Mouse (Mus musculus): ENCODE data around the gene Zfyve19. TPM values are rescaled to one million over a fixed set of nuclear protein-coding genes. Genes with fewer than 3 reads are reported as not detected.

Gene Zfyve19
- polyA plus RNA-seq, 1 experiment from 2014 or later = 52.7 TPM

GRCm38 (mm10) chr2:119263813-119264212 is 55.4 kb downstream of the Zfyve19 start:
- Histone ChIP-seq H3K9me3 (no peaks in the 10 kb centered on the region), H3K4me2 (no peak overlapping the region), H3K4me3 (no peak overlapping the region), H3K27ac (no peak overlapping the region), H3K4me1 (peaks cover 6% of the 10 kb centered on the region), H3K36me3 (no peaks in the 10 kb centered on the region), H3K9ac (no peak overlapping the region), H3K27me3 (no peaks in the 10 kb centered on the region)
- no peak for ATAC-seq (ENCODE audit: insufficient number of reproducible peaks, low FRiP score, low TSS enrichment, low read depth)
- WGBS = 74% methylated on average over 5 of the region's 5 CpGs

Other genes with a start within 250 kb of the Zfyve19 start
- 24.1 and 26.8 TPM in 2 replicates for gene Ccdc32, start 179.2 kb upstream of the Zfyve19 start, polyA plus RNA-seq (2015; fragmentation: Nextera tagmentation; extraction: Ambion mirVana)
- gene Rpusd2, start 173.8 kb upstream of the Zfyve19 start, polyA plus RNA-seq (2015; fragmentation: Nextera tagmentation; extraction: Ambion mirVana) = 2.8 and 4.1 TPM in 2 replicates
- gene Knl1, start 161.5 kb upstream of the Zfyve19 start, polyA plus RNA-seq (2015; fragmentation: Nextera tagmentation; extraction: Ambion mirVana) = 39.1 and 42.0 TPM in 2 replicates
- gene Rad51, start 95.8 kb upstream of the Zfyve19 start, polyA plus RNA-seq (2015; fragmentation: Nextera tagmentation; extraction: Ambion mirVana) = 34.1 and 34.9 TPM in 2 replicates
- 43.8 and 45.0 TPM in 2 replicates for gene Rmdn3, start 51.6 kb upstream of the Zfyve19 start, polyA plus RNA-seq (2015; fragmentation: Nextera tagmentation; extraction: Ambion mirVana)
- 15.5 and 17.8 TPM in 2 replicates for gene Gchfr, start 40.8 kb upstream of the Zfyve19 start, polyA plus RNA-seq (2015; fragmentation: Nextera tagmentation; extraction: Ambion mirVana)
- 4.7 and 5.3 TPM in 2 replicates for gene Gm14137, start 34.1 kb upstream of the Zfyve19 start, polyA plus RNA-seq (2015; fragmentation: Nextera tagmentation; extraction: Ambion mirVana)
- 18.5 and 23.1 TPM in 2 replicates for gene Dnajc17, start 178 bp downstream of the Zfyve19 start, polyA plus RNA-seq (2015; fragmentation: Nextera tagmentation; extraction: Ambion mirVana)
- gene Ppp1r14d, start 21.3 kb downstream of the Zfyve19 start, polyA plus RNA-seq (2015; fragmentation: Nextera tagmentation; extraction: Ambion mirVana) = 0.24 TPM in 1 of 2 replicates, not detected in the other
- 27.6 and 30.9 TPM in 2 replicates for gene Spint1, start 28.7 kb downstream of the Zfyve19 start, polyA plus RNA-seq (2015; fragmentation: Nextera tagmentation; extraction: Ambion mirVana)
- gene Rhov, start 62.7 kb downstream of the Zfyve19 start, polyA plus RNA-seq (2015; fragmentation: Nextera tagmentation; extraction: Ambion mirVana) = 36.8 and 38.6 TPM in 2 replicates
- 17.6 and 19.5 TPM in 2 replicates for gene Vps18, start 80.1 kb downstream of the Zfyve19 start, polyA plus RNA-seq (2015; fragmentation: Nextera tagmentation; extraction: Ambion mirVana)
- gene Dll4, start 117.2 kb downstream of the Zfyve19 start, polyA plus RNA-seq (2015; fragmentation: Nextera tagmentation; extraction: Ambion mirVana) = 6.7 and 7.3 TPM in 2 replicates
- gene Chac1, start 142.6 kb downstream of the Zfyve19 start, polyA plus RNA-seq (2015; fragmentation: Nextera tagmentation; extraction: Ambion mirVana) = 1.1 TPM in 2 replicates